Mouse (Mus musculus): ENCODE results near the gene Ncoa5.
A peak's percentile ranks its signal among the peaks of the same experiment; 100 is the strongest.

Gene Ncoa5

GRCm38 (mm10) chr2:165050826-165051548 lies 16.3 kb upstream of the Ncoa5 start:
- DNase-seq (ENCODE audit: low read depth, low spot score): no peak

DNA sequence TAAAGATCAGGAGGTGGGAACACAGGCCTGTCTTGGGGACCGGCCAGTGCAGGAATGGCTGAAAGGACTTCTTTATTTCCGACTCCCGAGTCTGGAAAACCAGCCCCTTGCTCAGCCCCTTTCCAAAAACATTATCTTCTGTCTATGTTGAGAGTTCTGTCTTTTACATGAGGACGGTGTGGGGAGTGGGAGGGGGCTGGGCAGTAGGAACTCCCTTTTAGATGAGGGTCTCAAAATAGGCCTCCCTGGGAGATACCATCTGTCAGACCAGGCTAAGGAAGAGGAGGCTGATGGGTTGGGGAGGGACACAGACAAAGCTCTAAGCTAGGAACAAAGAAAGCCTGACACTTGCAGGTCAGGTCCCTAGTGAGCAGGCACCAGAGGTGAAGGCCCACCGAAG lies 14.4 kb upstream of the Ncoa5 start:
- DNase-seq (ENCODE audit: low read depth, low spot score): no peak

DNA sequence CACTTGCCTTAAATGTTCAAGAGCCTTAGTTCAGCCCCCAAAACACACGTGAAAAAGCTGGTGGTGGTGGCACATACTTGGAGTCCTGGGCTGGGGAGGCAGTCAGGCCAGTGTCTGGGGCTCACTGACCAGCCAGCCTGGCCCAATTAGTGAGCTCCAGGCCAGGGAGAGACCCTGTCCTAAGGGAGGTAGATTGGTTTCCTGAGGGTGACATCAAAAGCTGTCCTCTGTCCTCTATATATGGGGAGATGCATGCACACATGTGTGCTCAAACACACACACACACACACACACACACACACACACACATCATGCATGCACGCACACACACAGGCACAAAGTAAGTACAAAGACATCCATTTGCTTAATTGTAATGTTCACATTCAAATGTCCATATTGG lies 9.1 kb upstream of the Ncoa5 start:
- no peak for DNase-seq (ENCODE audit: low read depth, low spot score)

GRCm38 (mm10) chr2:165043090-165043636 lies 8.5 kb upstream of the Ncoa5 start:
- no peak for DNase-seq (ENCODE audit: low read depth, low spot score)

DNA sequence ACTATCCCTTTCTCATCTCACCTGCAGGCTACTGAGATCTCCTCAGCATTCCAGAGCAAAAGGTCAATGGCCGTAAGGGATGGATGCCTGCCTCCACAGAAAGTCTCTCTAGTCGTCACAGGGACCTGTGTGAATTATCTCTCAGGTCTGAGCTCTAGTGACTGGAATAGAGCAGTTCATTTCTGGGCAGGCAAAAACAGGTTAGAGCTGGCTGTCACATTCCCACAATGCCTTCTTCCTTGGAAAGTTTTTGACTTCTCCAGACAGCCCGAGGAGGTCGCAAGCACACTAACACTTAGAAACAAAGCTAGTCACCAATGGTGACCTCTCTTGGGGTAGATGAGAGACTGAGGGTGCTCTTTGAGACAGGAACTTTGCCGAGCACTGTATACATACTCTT lies 7.5 kb upstream of the Ncoa5 start:
- DNase-seq (ENCODE audit: low read depth, low spot score): no peak

DNA sequence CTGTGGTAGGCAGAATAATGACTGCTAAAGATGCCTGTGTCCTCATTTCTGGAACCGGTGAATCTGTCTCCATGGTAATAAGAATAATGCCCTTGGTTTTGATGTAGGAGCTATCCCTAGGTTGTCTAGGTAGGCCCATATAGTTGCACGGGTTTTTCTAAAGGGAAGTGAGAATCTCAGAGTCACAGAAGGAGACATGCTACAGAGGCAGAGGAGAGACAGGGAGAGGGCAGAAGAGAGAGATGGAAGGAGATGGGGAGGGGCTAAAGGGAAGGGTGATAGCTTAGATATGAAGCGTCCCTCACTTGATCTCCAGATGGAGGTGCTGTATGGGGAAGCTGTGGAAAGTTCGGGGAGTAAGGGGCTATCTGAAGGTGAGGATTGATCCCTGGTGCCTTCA lies 2.7 kb upstream of the Ncoa5 start:
- no peak for DNase-seq (ENCODE audit: low read depth, low spot score)

GRCm38 (mm10) chr2:165035058-165035431 lies 378 bp upstream of the Ncoa5 start:
- no peak for DNase-seq (ENCODE audit: low read depth, low spot score)

DNA sequence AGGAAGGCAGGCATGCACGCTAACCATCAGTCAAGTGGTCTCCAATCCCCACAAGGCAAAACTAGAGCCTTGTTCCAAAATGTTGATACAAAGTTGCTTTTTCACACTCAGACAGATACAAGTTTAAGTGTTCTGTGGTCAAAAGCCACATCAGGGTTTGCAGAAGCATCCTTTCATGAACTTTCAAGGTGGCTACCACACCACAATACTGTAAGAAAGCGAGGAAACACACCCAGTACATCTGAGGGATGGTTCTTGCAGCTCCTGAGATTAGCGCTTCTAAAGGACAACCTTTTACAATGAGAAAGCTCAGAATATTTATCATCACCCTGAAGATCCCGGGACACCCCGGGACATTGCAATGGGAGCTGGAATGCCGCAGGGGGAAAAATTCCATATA lies 1.4 kb downstream of the Ncoa5 start:
- peak; percentile 1 for DNase-seq (ENCODE audit: low read depth, low spot score)

GRCm38 (mm10) chr2:165032533-165032932 lies 2.1 kb downstream of the Ncoa5 start:
- DNase-seq (ENCODE audit: low read depth, low spot score): no peak

- DNase-seq (ENCODE audit: low read depth, low spot score): no peak
Observed at GRCm38 (mm10) chr2:165027163-165027562, 7.5 kb downstream of the Ncoa5 start.

DNA sequence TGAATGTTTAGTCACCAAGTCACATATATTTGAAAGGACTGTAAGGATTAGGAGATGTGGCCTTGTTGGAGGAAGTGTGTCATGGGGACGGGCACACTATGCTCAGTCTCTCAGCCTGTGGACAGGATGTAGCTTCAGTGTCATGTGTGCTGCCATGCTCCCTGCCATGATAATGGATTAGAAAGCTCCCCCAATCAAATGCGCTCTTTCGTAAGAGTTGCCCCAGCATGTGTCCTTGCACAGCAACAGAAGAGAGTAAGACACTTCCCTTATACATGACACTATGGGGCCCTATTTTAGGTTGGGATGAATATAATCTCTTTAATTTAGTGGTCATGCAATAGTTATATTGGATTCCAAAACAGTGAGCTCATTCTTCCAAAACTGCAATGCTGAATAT lies 14.2 kb downstream of the Ncoa5 start:
- DNase-seq (ENCODE audit: low read depth, low spot score): no peak

DNA sequence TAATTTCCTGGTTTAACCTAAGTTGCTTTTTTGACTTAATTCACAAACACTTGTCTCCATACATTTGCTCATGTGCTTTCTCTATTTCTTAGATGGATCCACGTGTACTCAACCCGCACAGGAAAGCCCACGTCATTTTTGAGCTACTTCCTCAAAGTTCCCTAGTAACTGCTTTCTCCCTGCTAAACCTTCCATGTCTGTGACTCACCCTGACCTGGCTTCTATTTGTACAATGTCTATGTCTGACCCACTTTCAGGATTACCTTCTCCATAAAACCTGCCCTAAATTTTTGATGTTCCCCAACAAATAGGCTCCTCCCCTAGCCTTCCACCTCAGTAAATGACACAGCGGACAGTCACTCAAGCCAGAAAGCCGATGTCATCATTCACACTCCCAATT lies 19.7 kb downstream of the Ncoa5 start:
- DNase-seq (ENCODE audit: low read depth, low spot score): no peak

DNA sequence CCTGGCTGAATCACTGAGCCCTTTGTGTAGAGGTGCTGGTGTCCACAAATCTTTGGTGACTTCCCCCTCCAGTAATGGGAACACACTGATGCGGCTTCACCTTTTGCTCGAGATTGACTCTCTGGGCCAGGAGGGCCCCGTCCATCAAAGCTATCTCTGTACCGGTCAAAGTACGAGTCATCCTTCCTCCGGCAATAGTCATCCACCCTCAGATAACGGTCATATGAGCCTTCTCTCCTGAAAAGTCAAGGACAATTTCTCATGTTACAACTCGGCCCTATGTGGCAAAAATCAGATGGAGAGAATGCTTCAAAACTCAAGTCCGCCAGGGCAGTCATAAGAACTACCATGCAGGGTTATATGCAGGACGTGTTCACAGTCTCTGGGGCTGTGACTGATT lies 24.3 kb downstream of the Ncoa5 start:
- DNase-seq (ENCODE audit: low read depth, low spot score): no peak

GRCm38 (mm10) chr2:165009581-165009980 lies 25.1 kb downstream of the Ncoa5 start:
- no peak for DNase-seq (ENCODE audit: low read depth, low spot score)

DNA sequence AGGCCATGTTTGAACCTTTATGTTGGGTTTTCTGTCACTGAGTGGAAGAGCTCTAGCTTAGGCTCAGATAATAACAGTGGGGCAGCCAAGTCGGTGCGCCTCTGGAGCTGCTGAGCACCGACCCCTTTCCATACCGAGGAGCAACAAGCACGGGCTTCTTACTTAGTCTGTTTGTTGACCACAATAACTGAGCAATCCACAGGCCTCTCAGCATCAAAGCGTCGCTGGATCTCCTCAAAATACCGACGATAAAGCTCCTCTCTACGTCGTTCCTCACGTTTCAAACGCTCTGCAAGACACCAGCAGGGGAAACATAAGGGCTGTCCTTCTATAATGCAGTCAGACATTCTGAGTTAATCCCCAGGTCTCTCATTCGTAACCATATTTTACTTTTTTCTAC lies 25.5 kb downstream of the Ncoa5 start:
- DNase-seq (ENCODE audit: low read depth, low spot score): no peak

- DNase-seq (ENCODE audit: low read depth, low spot score): no peak
Observed at GRCm38 (mm10) chr2:165007986-165008385, 26.7 kb downstream of the Ncoa5 start.

DNA sequence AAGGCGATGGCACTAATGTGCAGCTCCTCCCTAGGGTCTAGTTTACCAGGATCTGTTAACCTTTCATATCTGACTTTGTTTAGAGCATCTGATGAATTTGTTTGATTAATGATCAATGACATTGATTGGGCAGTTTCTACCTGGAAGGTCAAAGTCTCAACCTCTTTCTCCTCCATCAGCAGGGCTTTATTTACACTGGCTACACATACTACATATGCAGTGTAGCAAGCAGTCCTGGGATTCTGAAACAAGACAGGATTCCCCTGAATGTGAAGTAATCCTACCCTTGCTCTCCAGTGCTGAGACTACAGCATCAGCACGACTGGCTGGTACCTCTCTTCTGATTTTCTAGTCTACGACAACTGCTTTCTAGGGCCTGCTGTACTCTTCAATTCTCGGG lies 27.9 kb downstream of the Ncoa5 start:
- DNase-seq (ENCODE audit: low read depth, low spot score): no peak

DNA sequence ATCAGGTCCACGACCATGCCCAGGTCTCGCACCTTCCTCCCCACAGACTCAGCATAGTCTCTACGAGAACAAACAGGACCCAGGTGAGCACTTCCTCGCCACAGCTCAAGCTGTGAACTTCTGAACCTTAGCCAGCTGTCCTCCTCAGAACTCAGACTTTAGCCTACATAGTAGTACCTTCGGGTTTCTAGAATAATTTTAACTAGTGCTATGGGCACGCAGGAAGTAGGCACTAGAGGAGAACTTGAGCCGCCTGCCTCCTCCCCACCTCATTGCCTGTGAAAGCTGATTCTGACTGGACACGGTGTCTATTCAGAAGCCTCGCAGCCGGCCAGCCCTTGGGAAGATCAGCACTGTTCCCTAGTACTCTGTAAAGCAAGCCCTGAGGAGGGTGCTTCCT lies 30.4 kb downstream of the Ncoa5 start:
- DNase-seq (ENCODE audit: low read depth, low spot score): no peak

GRCm38 (mm10) chr2:165003108-165003507 lies 31.6 kb downstream of the Ncoa5 start:
- DNase-seq (ENCODE audit: low read depth, low spot score): no peak

DNA sequence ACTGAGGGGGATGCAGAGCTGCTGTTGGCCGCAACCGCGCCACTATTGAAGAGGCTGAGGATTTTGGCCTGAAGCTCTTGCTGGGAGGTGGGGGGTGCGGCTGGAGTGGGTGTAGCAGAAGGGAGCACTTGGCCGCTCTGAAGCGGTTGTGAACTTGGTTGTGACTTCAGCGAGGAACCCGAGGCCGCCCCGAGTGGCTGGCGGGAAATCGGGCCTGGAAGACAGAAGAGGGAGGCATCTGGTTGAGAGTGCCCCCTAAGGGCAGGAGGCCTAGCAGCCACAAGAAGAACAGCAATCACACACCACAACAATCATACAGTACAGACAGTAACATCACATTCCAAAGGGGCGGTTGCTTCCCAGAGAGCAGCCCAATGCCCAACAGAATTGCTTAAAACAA lies 32.7 kb downstream of the Ncoa5 start:
- DNase-seq (ENCODE audit: low read depth, low spot score): no peak

DNA sequence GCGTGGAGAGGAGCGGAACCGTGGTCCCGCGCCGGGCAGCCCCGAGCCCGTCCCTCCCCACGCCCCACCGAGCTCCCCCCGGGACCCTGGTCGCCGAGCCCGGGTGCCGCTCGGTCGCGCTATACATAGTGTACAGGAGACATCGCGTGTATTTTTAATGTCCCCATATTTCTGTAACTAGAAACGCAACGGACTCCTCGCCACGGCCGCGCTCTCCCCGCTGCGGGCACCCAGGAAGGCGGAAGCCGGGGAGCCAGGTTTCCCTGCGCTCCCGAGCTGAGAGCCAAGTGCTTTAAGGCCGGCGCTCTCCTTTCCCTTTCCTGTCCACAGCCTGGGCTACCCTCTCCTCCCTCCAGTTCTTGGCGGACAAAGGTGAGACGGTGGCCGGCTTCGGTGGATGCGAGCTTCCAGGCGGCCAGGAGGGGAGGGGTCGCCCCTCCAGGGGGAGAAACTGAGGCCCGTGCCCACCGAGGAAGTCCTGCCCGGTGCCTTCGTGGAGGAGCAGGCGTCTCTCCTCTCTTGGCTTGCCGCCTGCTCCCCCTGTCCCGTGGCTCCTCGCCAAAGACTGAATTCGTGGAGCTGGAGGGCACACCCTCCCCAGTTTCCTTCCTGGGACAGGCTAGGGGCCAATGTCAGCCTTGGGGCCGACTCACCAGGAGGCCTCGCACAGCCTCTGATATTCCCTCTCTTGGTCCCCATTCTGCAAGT lies 36.8 kb downstream of the Ncoa5 start:
- no peak for DNase-seq (ENCODE audit: low read depth, low spot score)

DNA sequence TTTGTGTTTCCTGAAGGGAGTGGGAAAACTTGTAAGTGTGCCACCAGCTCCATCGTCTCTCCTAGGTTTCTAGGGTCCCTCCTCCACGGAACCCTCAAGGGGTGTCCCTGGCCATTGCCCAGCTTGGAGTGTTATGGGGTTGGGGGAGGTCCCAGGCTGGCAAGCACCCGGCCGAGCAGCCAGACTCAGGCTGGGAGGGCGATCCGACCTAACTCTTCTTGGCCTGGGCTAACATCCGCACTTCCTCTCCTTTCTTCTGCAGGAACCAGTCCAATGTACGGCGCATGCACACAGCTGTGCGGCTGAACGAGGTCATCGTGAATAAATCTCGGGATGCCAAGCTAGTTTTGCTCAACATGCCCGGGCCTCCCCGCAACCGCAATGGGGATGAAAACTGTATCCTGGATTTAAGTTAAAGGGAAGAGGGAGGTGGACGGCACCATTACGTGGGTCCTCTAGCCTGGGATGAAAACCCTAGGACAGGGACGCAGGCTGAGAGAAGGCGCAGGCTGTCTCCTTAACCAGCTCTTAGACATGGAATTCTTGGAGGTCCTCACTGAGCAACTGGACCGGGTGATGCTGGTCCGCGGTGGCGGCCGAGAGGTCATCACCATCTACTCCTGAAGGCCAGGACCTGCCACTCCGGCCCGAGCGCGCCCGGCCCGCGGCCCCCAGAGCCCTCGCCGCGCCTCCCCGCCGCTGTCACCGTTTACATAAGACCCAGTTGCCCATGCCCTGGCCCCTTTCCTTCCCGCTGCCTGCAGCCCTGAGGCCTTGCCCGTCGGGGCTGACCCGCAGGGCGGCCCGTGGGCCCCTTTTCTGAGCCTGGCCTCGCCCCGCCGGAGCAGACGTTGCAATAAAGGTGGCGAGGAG lies 37.6 kb downstream of the Ncoa5 start:
- DNase-seq (ENCODE audit: low read depth, low spot score): no peak
